Mouse (Mus musculus) lung, adult 2 months (tissue): Measurements from ENCODE around the gene Smim24.

ENCODE experiments used
- CTCF ChIP-seq: fragments of 200-500 bp; IDR thresholded peaks from 2 replicates; pipeline ENCODE4 v1.5.1; 2011; ENCODE audit warnings: mild to moderate bottlenecking, low read length, control low read depth; ENCODE audit not compliant: insufficient read depth
- POLR2A ChIP-seq: fragments of 200-500 bp; IDR thresholded peaks from 2 replicates; pipeline ENCODE4 v1.6.1; 2011; ENCODE audit warnings: low read depth, mild to moderate bottlenecking, control low read depth, low read length, borderline replicate concordance; ENCODE audit errors: extremely low read depth

DNA sequence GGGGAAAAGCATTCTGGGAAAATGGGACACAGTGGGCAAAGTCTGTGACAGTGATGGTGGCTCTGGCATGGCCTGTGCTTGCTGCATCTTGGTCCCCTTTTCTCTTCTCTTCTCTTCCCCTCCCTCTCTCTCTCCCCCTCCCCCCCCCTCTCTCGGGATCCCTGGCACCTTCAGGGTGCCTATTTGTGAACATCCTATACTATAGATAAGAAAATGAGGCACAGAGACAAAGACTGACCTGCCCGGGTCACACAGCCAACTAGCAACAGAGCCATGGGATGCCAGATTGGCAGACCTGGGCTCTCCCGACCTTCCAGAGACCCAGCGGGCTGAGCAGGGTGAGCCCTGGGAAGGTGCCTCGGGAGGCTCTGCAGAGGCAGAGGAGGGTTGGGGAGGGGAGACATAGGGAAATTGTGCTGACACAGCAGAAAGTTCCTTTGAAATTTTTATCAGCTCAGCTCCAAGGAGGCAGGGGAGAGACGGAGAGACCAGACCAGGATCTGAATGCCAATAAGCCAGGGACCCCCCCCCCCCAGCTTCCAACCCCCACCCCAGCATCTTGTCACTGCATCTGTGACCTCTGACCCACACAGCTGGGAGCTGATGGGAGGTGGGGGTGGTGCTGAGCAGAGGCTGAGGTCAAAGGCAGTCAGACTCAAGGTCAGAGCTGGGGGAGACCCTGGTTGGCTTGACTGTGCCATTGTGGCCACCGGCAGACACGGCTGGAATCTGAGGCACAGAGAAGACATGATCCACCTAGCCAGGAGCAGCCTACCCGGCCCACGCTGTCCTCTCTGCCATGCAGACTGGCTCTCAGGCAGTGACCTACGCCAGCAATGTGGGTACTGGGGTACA, 25.6 kb downstream of the Smim24 start:
- TF ChIP-seq POLR2A (no peak), CTCF (no peak)
